In the genomic region with DNA sequence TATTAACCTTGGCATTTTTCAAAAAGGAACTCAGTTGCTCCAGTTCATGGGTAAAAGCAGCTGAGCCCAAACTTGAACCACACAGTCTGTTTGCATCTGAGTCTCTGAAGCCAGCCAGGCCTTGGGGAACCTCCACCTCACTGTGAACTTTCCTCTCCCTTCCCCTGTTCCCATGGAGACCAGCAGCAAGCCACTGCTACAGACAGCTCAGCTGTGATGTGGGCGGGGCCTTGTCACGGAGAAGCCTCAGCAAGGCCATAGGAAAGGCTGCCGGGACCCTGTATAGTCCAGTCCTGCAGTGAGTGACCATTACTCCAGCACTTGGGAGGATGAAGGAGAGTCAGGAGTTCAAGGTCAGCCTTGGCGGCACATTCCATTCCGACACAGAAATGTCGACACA, we compare ENCODE assay signal across 8 mouse cellular contexts. TPM values are rescaled to one million over a fixed set of nuclear protein-coding genes. Genes with fewer than 3 reads are reported as not detected.
DNase-seq lines count a peak whose midpoint lies in the region; ATAC-seq lines count a peak whose summit lies in the region.

No protein-coding gene starts in this region.

- H3K9me3 ChIP-seq in midbrain, embryonic 12.5 days, result no peaks in the 10 kb centered on the region

- no peak overlapping the region for H3K4me3 ChIP-seq in midbrain, embryonic 12.5 days

- H3K27me3 ChIP-seq in midbrain, embryonic 12.5 days, result no peaks in the 10 kb centered on the region

- no peaks in the 10 kb centered on the region for H3K36me3 ChIP-seq in midbrain, embryonic 12.5 days

- DNase-seq in adrenal gland, adult (ENCODE audit: inconsistent age in 2 of 2, low spot score in 1 of 2), result peak; percentile 88 to 94
- peak; percentile 84 to 89 for DNase-seq in adrenal gland, postnatal 36 days
- peak; percentile 19 to 32 for DNase-seq in heart, postnatal 14 days
- peak; percentile 82 to 91 for DNase-seq in kidney, postnatal 25 days
- DNase-seq in layer of hippocampus, postnatal 36 days, result no peak

- H3K4me1 ChIP-seq in midbrain, embryonic 12.5 days, result peaks cover 24% of the 10 kb centered on the region

- peak; percentile 89 for ATAC-seq in midbrain, embryonic 12.5 days (ENCODE audit: low FRiP score, low read depth)
- ATAC-seq in erythroblast, adult 5-6 weeks (replicated peaks; ENCODE audit: low FRiP score, poor library complexity, severe bottlenecking), result no peak
- ATAC-seq in megakaryocyte, adult 5-6 weeks (ENCODE audit: poor library complexity, severe bottlenecking), result no peak

- H3K4me2 ChIP-seq in midbrain, embryonic 12.5 days (replicated peaks), result no peak overlapping the region

- H3K27ac ChIP-seq in midbrain, embryonic 12.5 days (replicated peaks), result peak overlapping the region; percentile 39; the same call in 1 of the 2 replicates

- intact Hi-C loops in heart, postnatal 14 days (cut with DNase I), result no loop called here

- WGBS in midbrain, embryonic 12.5 days, result 47% methylated on average over 6 of the region's 6 CpGs

- no peak overlapping the region for H3K9ac ChIP-seq in midbrain, embryonic 12.5 days (replicated peaks)

RNA-seq across cellular contexts. Expression of a gene that starts 16.2 kb away (rescaled TPM):
- 10 to 100 TPM; 70.2 to 81.5 TPM for total RNA-seq in adrenal gland, postnatal 36 days (2021)
- total RNA-seq in heart, postnatal 14 days (2021), result 10 to 100 TPM; 45.9 to 46.2 TPM
- 41.0 and 42.9 TPM in 2 replicates for polyA plus RNA-seq in midbrain, embryonic 12.5 days (2016; fragmentation: Nextera tagmentation; extraction: Ambion mirVana)
- total RNA-seq in layer of hippocampus, postnatal 36 days (2021), result 100 to 1,000 TPM; 342 to 346 TPM
- total RNA-seq in erythroblast, adult 5-6 weeks (2015; ENCODE audit: low replicate concordance), result not detected in 2 replicates
- not detected in 2 replicates for total RNA-seq in erythroblast, adult 5-6 weeks (2017; ENCODE audit: low replicate concordance)
- 0.04 and 0.14 TPM in 2 replicates for total RNA-seq in megakaryocyte, adult 5-6 weeks (2015)
- 0.16 and 0.18 TPM in 2 replicates for total RNA-seq in megakaryocyte, adult 5-6 weeks (2017)

RNA-seq across cellular contexts. Expression of a gene that starts 41.7 kb away (rescaled TPM):
- total RNA-seq in adrenal gland, postnatal 36 days (2021), result not detected
- 1 to 10 TPM; 1.6 to 2.7 TPM for total RNA-seq in heart, postnatal 14 days (2021)
- 14.1 and 17.4 TPM in 2 replicates for polyA plus RNA-seq in midbrain, embryonic 12.5 days (2016; fragmentation: Nextera tagmentation; extraction: Ambion mirVana)
- total RNA-seq in layer of hippocampus, postnatal 36 days (2021), result under 1 TPM; 0.57 to 0.83 TPM
- not detected in 2 replicates for total RNA-seq in erythroblast, adult 5-6 weeks (2015; ENCODE audit: low replicate concordance)
- total RNA-seq in erythroblast, adult 5-6 weeks (2017; ENCODE audit: low replicate concordance), result not detected in 2 replicates
- total RNA-seq in megakaryocyte, adult 5-6 weeks (2015), result not detected in 2 replicates
- total RNA-seq in megakaryocyte, adult 5-6 weeks (2017), result not detected in 2 replicates

Comparison
In these comparisons a context has a peak if more than half of its experiments do, and no peak if none do; other contexts are left out.
1. DNase-seq: peak in adrenal gland, adult (2 of 2), adrenal gland, postnatal 36 days (2 of 2), heart, postnatal 14 days (2 of 2) and kidney, postnatal 25 days (2 of 2); none in layer of hippocampus, postnatal 36 days (0 of 2).
2. RNA of a gene that starts 16.2 kb away (total RNA-seq): 342 to 346 TPM in layer of hippocampus, postnatal 36 days, 70.2 to 81.5 TPM in adrenal gland, postnatal 36 days and 45.9 to 46.2 TPM in heart, postnatal 14 days; 0.04 to 0.18 TPM in megakaryocyte, adult 5-6 weeks and not detected in erythroblast, adult 5-6 weeks; every median in the first group is over 10 times any median in the second.